Mouse (Mus musculus) cerebellum, adult 2 months (tissue): ENCODE data around the gene Acmsd.

ENCODE experiments used
- CTCF ChIP-seq: fragments of 200-500 bp; IDR thresholded peaks from 2 replicates; pipeline ENCODE4 v1.5.1; 2011; ENCODE audit warnings: low read depth, mild to moderate bottlenecking, control low read depth, low read length, moderate library complexity, borderline replicate concordance; ENCODE audit not compliant: insufficient read depth
- POLR2A ChIP-seq: fragments of 200-500 bp; IDR thresholded peaks from 2 replicates; pipeline ENCODE4 v1.6.1; 2011; ENCODE audit warnings: low read length, control low read depth, borderline replicate concordance; ENCODE audit not compliant: insufficient read depth

DNA sequence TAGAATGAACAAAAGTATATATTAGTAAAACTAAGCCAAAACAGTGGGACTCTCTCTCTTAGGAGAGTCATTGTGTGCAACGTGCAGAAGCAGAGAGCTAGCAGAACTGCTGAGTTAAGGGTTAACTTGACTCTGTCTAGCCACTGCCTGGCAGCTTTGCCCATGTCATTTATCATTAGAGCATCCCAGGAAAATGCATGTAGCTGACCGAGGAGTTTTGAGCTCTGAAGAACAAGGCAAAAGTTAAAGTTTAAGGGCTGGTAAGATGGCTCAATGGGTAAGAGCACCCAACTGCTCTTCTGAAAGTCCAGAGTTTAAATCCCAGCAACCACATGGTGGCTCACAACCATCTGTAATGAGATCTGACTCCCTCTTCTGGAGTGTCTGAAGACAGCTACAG is 5.6 kb upstream of the Acmsd start:
- TF ChIP-seq CTCF = no peak
- no peak for TF ChIP-seq POLR2A
